Mouse (Mus musculus) frontal cortex, postnatal 14 days (tissue): ENCODE data around the gene Krt15.

Experiments
- DNase-seq, 2 experiments: peaks; one replicate each; pipeline ENCODE4 v3.0.0; 2022; ENCODE audit warnings: low spot score in 2 of 2

Krt15 gene

GRCm38 (mm10) chr11:100124901-100125300 is 10.8 kb downstream of the Krt15 start:
- no peak for DNase-seq

GRCm38 (mm10) chr11:100121466-100121865 is 14.3 kb downstream of the Krt15 start, which contains the start of gene Krt13:
Krt13 (minus strand) TSS chr11:100121566.
- DNase-seq, result no peak

GRCm38 (mm10) chr11:100120331-100120730 is 15.4 kb downstream of the Krt15 start:
- no peak for DNase-seq

- no peak for DNase-seq
These were observed 22.0 kb downstream of the Krt15 start for GRCm38 (mm10) chr11:100113742-100114029.

- DNase-seq, result no peak
These were observed 22.6 kb downstream of the Krt15 start for GRCm38 (mm10) chr11:100112935-100113741.

- no peak for DNase-seq
These were observed 30.1 kb downstream of the Krt15 start, which contains the start of gene Krt36 for GRCm38 (mm10) chr11:100105576-100106122. Krt36 (minus strand) TSS chr11:100105626.

GRCm38 (mm10) chr11:100102693-100103429 is 32.9 kb downstream of the Krt15 start:
- DNase-seq, result no peak

GRCm38 (mm10) chr11:100100391-100100790 is 35.3 kb downstream of the Krt15 start:
- no peak for DNase-seq

- no peak for DNase-seq
These were observed 37.9 kb downstream of the Krt15 start for GRCm38 (mm10) chr11:100097819-100098218.

GRCm38 (mm10) chr11:100096141-100096540 is 39.6 kb downstream of the Krt15 start, which contains the start of gene Krt35:
Krt35 (minus strand) TSS chr11:100096241.
- DNase-seq, result no peak

- no peak for DNase-seq
These were observed 47.2 kb downstream of the Krt15 start for GRCm38 (mm10) chr11:100088378-100089025.

GRCm38 (mm10) chr11:100087861-100088260 is 47.9 kb downstream of the Krt15 start, which contains the start of gene Krt32:
Krt32 (minus strand) TSS chr11:100088226.
- no peak for DNase-seq
